Mouse (Mus musculus) olfactory bulb, adult 2 months (tissue): Measurements from ENCODE around the gene Zmat5. TPM values are rescaled to one million over a fixed set of nuclear protein-coding genes. Genes with fewer than 3 reads are reported as not detected.

Experiments
- H3K27ac ChIP-seq: fragments of 200-500 bp; 2 replicates; pipeline ENCODE4 v1.5.1; 2012; ENCODE audit warnings: low read depth, low read length; ENCODE audit not compliant: insufficient read depth
- H3K4me1 ChIP-seq: fragments of 200-500 bp; 2 replicates; pipeline ENCODE4 v1.6.1; 2012; ENCODE audit warnings: low read length; ENCODE audit not compliant: control insufficient read depth, insufficient read depth
- H3K4me3 ChIP-seq: fragments of 200-500 bp; 2 replicates; pipeline ENCODE4 v1.5.1; 2012; ENCODE audit warnings: mild to moderate bottlenecking, low read depth, low read length, moderate library complexity; ENCODE audit not compliant: insufficient read depth
- CTCF ChIP-seq: fragments of 200-500 bp; IDR thresholded peaks from 2 replicates; pipeline ENCODE4 v1.5.1; 2012; ENCODE audit warnings: low read depth, mild to moderate bottlenecking, low read length, moderate library complexity; ENCODE audit not compliant: insufficient read depth
- POLR2A ChIP-seq: fragments of 200-500 bp; IDR thresholded peaks from 2 replicates; pipeline ENCODE4 v1.6.1; 2012; ENCODE audit warnings: mild to moderate bottlenecking, low read depth, low read length, moderate library complexity; ENCODE audit not compliant: insufficient read depth
- WGBS: fragments of 180-500 bp; shearing (Covaris S2); methylation state at CpG from one replicate; pipeline ENCODE4 v1.1.7; 2018; 5-methylcytosine and 5-hydroxymethylcytosine counted together
- polyA plus RNA-seq: library from polyadenylated mRNA; stranded (reverse); fragments of >200 nt; gene quantifications from 2 replicates; pipeline ENCODE4 v1.2.4, GENCODE M21; 2012; ENCODE audit warnings: low replicate concordance; ENCODE audit not compliant: missing spikeins, insufficient read depth, insufficient read length

The Zmat5 gene
- polyA plus RNA-seq, 1 experiment: not detected

DNA sequence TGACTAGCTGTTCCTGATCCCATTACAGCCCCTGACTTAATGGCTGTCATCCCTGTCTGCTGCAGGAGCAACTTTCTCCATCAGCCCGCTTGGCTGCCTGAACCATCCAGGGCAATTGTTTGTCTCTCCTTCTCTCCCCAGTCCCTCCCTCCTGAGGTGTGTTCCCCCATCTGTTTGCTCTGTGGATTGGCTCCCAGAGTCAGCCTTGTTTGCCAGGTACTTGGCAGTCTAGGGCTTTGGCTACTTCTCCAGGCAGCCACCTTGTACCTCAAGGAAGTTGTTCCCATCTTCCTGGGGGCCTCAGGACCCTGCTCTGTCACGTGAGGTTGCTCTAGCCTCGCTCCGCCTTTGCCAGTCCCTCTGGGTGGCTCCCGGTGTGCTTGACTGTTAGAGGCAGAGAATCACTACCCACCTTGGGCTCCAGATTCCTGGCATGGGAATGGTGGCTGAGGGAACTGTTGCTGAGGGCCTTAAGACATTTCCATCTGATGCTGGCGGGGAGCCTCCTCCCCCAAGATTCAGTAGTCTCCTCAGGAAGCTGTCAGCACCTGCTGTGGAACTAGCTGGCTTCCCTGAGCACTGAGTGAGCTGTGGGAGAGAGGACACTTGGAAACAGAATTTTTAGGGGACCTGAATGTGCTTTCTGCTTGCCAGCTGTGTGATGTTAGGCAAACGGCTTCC lies 16.6 kb downstream of the Zmat5 start:
- no peak for TF ChIP-seq POLR2A
- no peak overlapping the region for H3K27ac ChIP-seq
- 74% methylated on average over 7 of the region's 7 CpGs for WGBS
- no peak overlapping the region for H3K4me3 ChIP-seq
- H3K4me1 ChIP-seq: peaks cover 12% of the 10 kb centered on the region

DNA sequence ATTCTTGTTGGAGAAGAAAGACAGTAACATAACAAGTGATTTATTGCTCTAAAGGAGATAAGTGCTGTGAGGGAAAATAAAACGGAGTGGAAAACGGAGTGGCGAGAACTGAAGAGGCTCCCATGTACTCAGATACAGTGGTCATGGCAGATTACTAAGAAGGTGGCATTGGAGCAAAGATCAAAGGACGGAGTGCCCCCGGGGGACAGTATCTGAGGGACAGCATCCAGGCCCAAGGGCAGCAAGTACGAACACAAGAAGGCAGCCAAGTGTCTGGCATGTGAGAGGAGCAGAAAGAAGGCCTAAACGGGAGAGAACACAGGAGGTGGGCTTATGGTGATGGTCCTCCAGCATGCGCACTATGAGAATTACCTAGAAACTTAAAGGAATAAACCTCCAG lies 17.2 kb downstream of the Zmat5 start:
- Histone ChIP-seq H3K4me1 (peaks cover 12% of the 10 kb centered on the region), H3K27ac (no peak overlapping the region), H3K4me3 (no peak overlapping the region)
- TF ChIP-seq CTCF (no peak), POLR2A (no peak)
- WGBS: 91% methylated on average over 8 of the region's 8 CpGs

DNA sequence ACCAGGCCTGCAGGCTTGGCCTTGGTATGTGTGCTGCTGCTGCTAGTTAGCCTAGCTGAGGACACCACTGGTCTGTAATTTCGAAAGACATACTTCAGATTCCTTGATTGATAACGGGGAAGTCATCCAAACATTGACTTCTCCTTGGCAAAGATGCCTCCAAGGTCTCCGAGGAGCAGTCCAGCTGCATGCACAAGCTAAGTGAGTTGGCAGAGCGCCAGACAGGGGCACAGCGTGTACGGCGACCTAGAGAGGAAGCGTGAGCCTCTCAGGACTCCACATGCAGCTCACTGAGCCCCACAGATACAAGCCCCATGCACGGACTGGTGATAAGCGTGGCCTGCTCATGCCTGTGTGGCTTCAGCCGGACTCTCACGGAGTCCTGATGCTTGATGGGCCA lies 25.1 kb downstream of the Zmat5 start:
- TF ChIP-seq CTCF (no peak), POLR2A (no peak)
- 52% methylated on average over 12 of the region's 12 CpGs for WGBS
- Histone ChIP-seq H3K4me3 (no peak overlapping the region), H3K27ac (no peak overlapping the region), H3K4me1 (no peaks in the 10 kb centered on the region)

DNA sequence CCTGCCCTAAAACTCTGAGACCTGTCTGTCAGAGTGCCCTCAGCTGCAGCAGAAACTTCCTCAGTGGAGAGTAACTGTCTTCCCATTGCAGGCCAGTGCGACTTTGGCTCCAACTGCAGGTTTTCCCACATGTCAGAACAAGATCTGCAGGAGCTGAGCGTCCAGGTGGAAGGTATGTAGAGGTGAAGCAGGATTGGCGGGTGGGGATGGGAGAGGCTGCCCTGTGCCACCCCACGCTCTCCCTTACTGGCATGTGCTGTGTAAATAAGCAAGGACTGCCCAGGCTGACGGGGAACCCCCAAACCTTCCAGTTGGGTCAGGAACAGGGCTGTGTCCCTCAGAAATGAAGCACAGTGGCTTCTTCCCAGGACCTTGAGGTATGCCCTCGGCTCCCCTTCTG lies 25.6 kb downstream of the Zmat5 start:
- no peak overlapping the region for H3K4me3 ChIP-seq
- TF ChIP-seq CTCF: no peak
- TF ChIP-seq POLR2A: no peak
- H3K4me1 ChIP-seq: no peaks in the 10 kb centered on the region
- 90% methylated on average over 6 of the region's 6 CpGs for WGBS
- no peak overlapping the region for H3K27ac ChIP-seq

DNA sequence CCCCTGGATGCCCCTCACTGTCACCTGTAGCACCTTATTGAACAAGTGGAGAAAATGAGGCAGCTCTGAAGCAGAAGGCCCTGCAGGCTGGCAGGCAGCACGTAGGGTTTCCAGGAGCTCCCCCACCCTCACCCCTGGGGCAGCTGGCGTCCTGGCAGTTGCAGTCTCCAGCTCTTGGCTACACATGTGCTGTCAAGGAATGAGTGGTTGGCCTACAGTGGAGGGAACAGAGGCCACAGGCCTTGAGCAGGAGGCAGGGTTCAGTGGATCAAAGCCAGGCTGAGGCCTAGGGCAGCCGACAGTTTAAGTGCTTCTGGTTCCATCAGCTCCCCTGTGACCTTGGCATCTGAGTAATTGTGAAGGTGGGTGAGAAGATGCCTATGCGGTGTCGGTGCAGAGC lies 26.4 kb downstream of the Zmat5 start:
- WGBS: 82% methylated on average over 5 of the region's 5 CpGs
- no peak for TF ChIP-seq CTCF
- TF ChIP-seq POLR2A: no peak

DNA sequence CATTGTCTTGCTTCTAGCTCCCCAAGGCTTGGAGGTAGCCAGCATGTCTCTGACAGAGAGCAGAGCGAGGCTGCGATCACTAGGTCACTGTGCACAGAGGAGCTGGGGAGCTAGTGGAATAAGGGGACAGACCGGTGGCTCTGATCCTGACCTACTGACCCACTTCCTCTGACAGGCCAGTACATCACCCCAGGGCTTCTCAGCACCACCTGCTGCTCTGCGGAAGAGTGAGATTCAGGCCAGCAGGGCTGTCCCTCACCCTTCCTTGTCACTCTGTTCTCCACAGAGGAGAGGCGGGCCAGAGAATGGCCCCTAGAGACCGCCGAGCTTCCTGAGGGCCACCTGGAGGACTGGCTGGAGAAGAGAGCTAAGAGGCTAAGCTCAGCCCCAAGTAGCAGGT lies 27.3 kb downstream of the Zmat5 start:
- 78% methylated on average over 7 of the region's 7 CpGs for WGBS
- no peak for TF ChIP-seq POLR2A
- TF ChIP-seq CTCF: no peak
- Histone ChIP-seq H3K4me1 (no peaks in the 10 kb centered on the region), H3K27ac (no peak overlapping the region), H3K4me3 (no peak overlapping the region)

More for the DNA sequence above, 26.4 kb downstream of the Zmat5 start:
- no peak overlapping the region for H3K4me3 ChIP-seq
- no peak overlapping the region for H3K27ac ChIP-seq
- H3K4me1 ChIP-seq: no peaks in the 10 kb centered on the region

- Histone ChIP-seq H3K4me3 (no peak overlapping the region), H3K27ac (no peak overlapping the region), H3K4me1 (peaks cover 5% of the 10 kb centered on the region; the same call in 1 of the 2 replicates)
- WGBS: 59% methylated on average over 12 of the region's 12 CpGs
- TF ChIP-seq POLR2A (no peak), CTCF (no peak)
Observed at GRCm38 (mm10) chr11:4734179-4734578, 29.7 kb downstream of the Zmat5 start.

DNA sequence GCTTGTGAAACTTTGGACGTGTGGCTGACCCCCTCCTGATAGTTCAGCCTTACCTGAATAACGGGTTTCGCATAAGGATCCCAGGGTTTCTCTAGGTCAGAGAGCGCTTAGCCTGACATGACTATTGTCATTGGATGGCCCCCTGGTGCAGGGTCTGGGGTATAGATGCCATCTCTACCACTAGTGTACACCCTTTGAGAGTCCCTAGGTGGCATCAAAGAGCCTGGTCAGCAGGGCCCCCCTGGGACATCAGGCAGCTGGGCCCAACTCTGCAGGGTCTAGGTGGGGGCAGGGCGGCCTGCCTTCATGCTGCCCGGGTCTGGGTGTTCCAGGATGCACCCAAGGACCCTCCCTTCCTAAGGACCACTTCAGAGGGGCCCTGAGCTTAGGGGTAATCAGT lies 31.9 kb downstream of the Zmat5 start:
- Histone ChIP-seq H3K4me3 (no peak overlapping the region), H3K4me1 (peaks cover 9% of the 10 kb centered on the region; the same call in 1 of the 2 replicates), H3K27ac (no peak overlapping the region)
- 72% methylated on average over 6 of the region's 6 CpGs for WGBS
- TF ChIP-seq POLR2A (no peak), CTCF (no peak)

- WGBS: 59% methylated on average over 10 of the region's 10 CpGs
- no peak overlapping the region for H3K27ac ChIP-seq
- TF ChIP-seq POLR2A (no peak), CTCF (no peak)
Observed at GRCm38 (mm10) chr11:4737682-4738081, 33.2 kb downstream of the Zmat5 start.

More at GRCm38 (mm10) chr11:4737682-4738081, 33.2 kb downstream of the Zmat5 start:
- H3K4me1 ChIP-seq: peaks cover 9% of the 10 kb centered on the region; the same call in 1 of the 2 replicates
- no peak overlapping the region for H3K4me3 ChIP-seq
